ENCODE assay signal across 9 mouse cellular contexts in the genomic region with DNA sequence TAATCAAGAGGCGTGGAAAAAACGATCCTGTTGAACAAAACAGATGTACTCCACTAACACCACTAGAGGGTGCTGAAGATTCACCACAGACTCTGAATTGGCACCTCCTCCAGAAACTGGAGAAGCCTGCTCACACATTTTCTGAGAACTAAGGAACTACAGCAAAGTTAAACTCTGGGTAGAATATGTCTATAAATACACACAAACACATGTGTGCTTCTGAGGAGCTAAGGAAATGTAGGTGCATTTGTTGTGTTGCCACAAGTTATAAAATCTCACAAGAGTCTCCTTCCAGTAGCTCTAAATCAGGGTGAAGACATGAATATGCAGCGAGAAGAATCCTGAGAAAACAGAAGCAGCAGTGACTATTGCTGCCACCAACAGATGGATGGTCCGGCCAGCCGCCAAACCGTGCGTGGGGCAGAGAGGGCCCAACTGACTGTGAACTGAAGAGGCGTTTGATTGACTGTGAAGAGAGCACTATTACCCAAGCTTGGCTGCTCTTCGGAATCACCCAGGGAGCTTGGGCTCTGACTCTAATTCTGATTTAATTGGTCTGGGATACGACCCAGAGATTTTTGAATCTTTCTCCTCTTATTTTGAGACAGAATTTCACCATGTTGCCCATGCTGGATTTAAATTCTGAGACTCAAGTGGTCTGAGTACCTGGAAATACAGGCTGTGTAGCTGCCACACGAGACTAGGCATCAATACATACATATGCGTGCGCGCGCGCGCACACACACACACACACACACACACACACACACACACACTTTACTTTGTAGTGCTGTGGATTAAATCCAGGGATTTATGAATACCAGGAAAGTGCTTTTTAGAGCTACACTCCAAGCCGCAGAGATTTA. TPM values are rescaled to one million over a fixed set of nuclear protein-coding genes. Genes with fewer than 3 reads are reported as not detected.
DNase-seq lines count a peak whose midpoint lies in the region; ATAC-seq and TF ChIP-seq lines count a peak whose summit lies in the region.
"Had no signal": no experiment of that assay in that cellular context is flagged by ENCODE, and none has a peak within 500 bp of the region (broad histone marks: within the 10 kb centered on the region; RNA-seq: fewer than 3 reads in every experiment).

No protein-coding gene starts in this region.

- no peak overlapping the region for H3K4me3 ChIP-seq in thymus, adult 2 months (ENCODE audit: control insufficient read depth, insufficient read depth, low read length)
- no peak overlapping the region for H3K4me3 ChIP-seq in intestine, embryonic 14.5 days (ENCODE audit: low read depth, low read length)
- no peak overlapping the region for H3K4me3 ChIP-seq in midbrain, embryonic 10.5 days

- peak; percentile 34 for DNase-seq in thymus, adult 2 months
- no peak for DNase-seq in thymus, postnatal 36 days
- DNase-seq in cerebellum, postnatal 25 days, result peak; percentile 84 to 89
- peak; percentile 82 to 90 for DNase-seq in frontal cortex, postnatal 36 days (ENCODE audit: low spot score in 2 of 2)
- no peak for DNase-seq in intestine, embryonic 14.5 days (ENCODE audit: low spot score)
- DNase-seq in left cerebral cortex, adult 18-20 months (ENCODE audit: low spot score in 2 of 2), result peak; percentile 79 to 88
- DNase-seq in midbrain, embryonic 10.5 days (ENCODE audit: low spot score), result peak; percentile 20
- DNase-seq in right cerebral cortex, postnatal 36 days (ENCODE audit: low spot score in 2 of 2), result peak; percentile 73 to 80

- no peak overlapping the region; the same call in 1 of the 2 replicates for H3K4me2 ChIP-seq in intestine, embryonic 14.5 days (ENCODE audit: low read length)

- WGBS in thymus, adult 2 months, result 78% methylated on average over 18 of the region's 18 CpGs
- 53% methylated on average over 18 of the region's 18 CpGs for WGBS in intestine, embryonic 14.5 days
- 63% methylated on average over 18 of the region's 18 CpGs for WGBS in midbrain, embryonic 10.5 days

- TF ChIP-seq CTCF in thymus, adult 2 months (IDR thresholded peaks at IDR 0.05; ENCODE audit: borderline replicate concordance, control insufficient read depth, extremely low read depth, insufficient read depth, low read length, poor library complexity), result no peak

- no peaks in the 10 kb centered on the region for H3K4me1 ChIP-seq in thymus, adult 2 months (replicated peaks; ENCODE audit: control insufficient read depth, insufficient read depth, low read length)
- no peaks in the 10 kb centered on the region for H3K4me1 ChIP-seq in intestine, embryonic 14.5 days (replicated peaks; ENCODE audit: control insufficient read depth, insufficient read depth, low read length)
- H3K4me1 ChIP-seq in midbrain, embryonic 10.5 days, result peaks cover 5% of the 10 kb centered on the region; the same call in 1 of the 2 replicates

- H3K27ac ChIP-seq in thymus, adult 2 months (ENCODE audit: control insufficient read depth, insufficient read depth, low read length), result no peak overlapping the region
- H3K27ac ChIP-seq in intestine, embryonic 14.5 days (ENCODE audit: low read depth), result no peak overlapping the region
- no peak overlapping the region for H3K27ac ChIP-seq in midbrain, embryonic 10.5 days (replicated peaks)

- no peaks in the 10 kb centered on the region for H3K27me3 ChIP-seq in thymus, adult 2 months (ENCODE audit: control insufficient read depth, insufficient read depth, low read length)
- no peaks in the 10 kb centered on the region for H3K27me3 ChIP-seq in intestine, embryonic 14.5 days (replicated peaks; ENCODE audit: control insufficient read depth, insufficient read depth, low read length)
- H3K27me3 ChIP-seq in midbrain, embryonic 10.5 days (ENCODE audit: low read depth, poor library complexity, severe bottlenecking), result no peaks in the 10 kb centered on the region

- TF ChIP-seq POLR2A in thymus, adult 2 months (IDR thresholded peaks at IDR 0.05; ENCODE audit: control insufficient read depth, extremely low read depth, insufficient read depth, low read length, poor library complexity), result no peak

- H3K9ac ChIP-seq in intestine, embryonic 14.5 days (ENCODE audit: low read length), result no peak overlapping the region

- no peaks in the 10 kb centered on the region for H3K9me3 ChIP-seq in intestine, embryonic 14.5 days (ENCODE audit: control insufficient read depth, low read length)
- H3K9me3 ChIP-seq in midbrain, embryonic 10.5 days (replicated peaks), result no peaks in the 10 kb centered on the region

- 0 out of 2 replicates have a peak, but pooled peaks have one; percentile 50 for ATAC-seq in intestine, embryonic 14.5 days (replicated peaks; ENCODE audit: low FRiP score, low TSS enrichment, low read depth)

- H3K36me3 ChIP-seq in thymus, adult 2 months (ENCODE audit: control insufficient read depth, insufficient read depth, low read length), result no peaks in the 10 kb centered on the region
- no peaks in the 10 kb centered on the region for H3K36me3 ChIP-seq in intestine, embryonic 14.5 days (ENCODE audit: control insufficient read depth, insufficient read depth, low read length)
- no peaks in the 10 kb centered on the region for H3K36me3 ChIP-seq in midbrain, embryonic 10.5 days

RNA-seq across cellular contexts. Expression of a gene that starts 28.2 kb away (rescaled TPM):
- 0.07 TPM in 1 of 2 replicates, not detected in the other for polyA plus RNA-seq in thymus, adult 2 months (2012; rRNA removed)
- polyA plus RNA-seq in intestine, embryonic 14.5 days (2014; fragmentation: Nextera tagmentation; extraction: Ambion mirVana), result 0.12 and 0.20 TPM in 2 replicates
- not detected for total RNA-seq in left cerebral cortex, adult 18-20 months (2021)
- not detected in 2 replicates for polyA plus RNA-seq in midbrain, embryonic 10.5 days (2016; fragmentation: Nextera tagmentation; extraction: Ambion mirVana)
- polyA plus RNA-seq: small intestine, adult 2 months had no signal

RNA-seq across cellular contexts. Expression of a gene that starts 43.4 kb away (rescaled TPM):
- 0.09 TPM in 1 of 2 replicates, not detected in the other for polyA plus RNA-seq in thymus, adult 2 months (2012; rRNA removed)
- polyA plus RNA-seq in intestine, embryonic 14.5 days (2014; fragmentation: Nextera tagmentation; extraction: Ambion mirVana), result not detected in 2 replicates
- not detected for total RNA-seq in left cerebral cortex, adult 18-20 months (2021)
- not detected in 2 replicates for polyA plus RNA-seq in midbrain, embryonic 10.5 days (2016; fragmentation: Nextera tagmentation; extraction: Ambion mirVana)
- polyA plus RNA-seq: small intestine, adult 2 months had no signal

Comparison
In these comparisons a context has a peak if more than half of its experiments do, and no peak if none do; other contexts are left out.
1. DNase-seq: peak in thymus, adult 2 months (single experiment), cerebellum, postnatal 25 days (2 of 2), frontal cortex, postnatal 36 days (2 of 2), left cerebral cortex, adult 18-20 months (2 of 2), midbrain, embryonic 10.5 days (single experiment) and right cerebral cortex, postnatal 36 days (2 of 2); none in thymus, postnatal 36 days (0 of 2) and intestine, embryonic 14.5 days (single experiment).